Mouse (Mus musculus): Measurements from ENCODE around the gene Slc35f1.

DNA sequence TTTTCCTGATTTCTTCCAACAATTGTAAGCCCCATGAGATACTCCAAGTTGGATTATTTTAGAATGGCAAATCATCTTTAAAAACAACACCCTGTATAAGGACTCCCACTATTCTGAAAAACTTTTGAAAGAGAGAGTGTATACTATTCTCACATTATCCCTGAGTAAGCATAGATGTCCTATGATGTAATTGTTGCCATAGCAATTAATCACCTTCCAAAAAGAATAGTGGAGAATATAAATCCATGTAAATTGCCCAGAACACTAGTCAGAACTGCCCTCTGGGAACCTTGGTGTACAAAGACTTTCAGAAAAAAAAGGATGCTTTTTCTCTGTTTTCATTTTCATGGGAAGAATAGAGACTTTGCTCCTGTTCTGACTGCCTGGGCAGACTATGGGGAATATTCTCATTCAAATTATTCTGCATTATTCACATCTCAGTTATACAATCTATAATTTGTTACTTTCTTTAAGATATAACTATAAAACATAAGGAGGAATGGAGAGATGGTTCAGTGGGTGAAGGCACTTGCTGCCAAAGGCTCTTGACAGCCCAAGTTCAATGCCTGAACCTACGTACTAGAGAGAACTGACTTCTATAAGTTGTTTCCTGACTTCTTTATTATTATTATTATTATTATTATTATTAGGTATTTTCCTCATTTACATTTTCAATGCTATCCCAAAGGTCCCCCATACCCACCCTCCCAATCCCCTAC is 28.0 kb downstream of the Slc35f1 start:
- no peak for TF ChIP-seq POLR2A (IDR thresholded peaks at IDR 0.05; ENCODE audit: extremely low read depth, insufficient read depth, low read length)
- no peak for TF ChIP-seq CTCF (IDR thresholded peaks at IDR 0.05; ENCODE audit: extremely low read depth, insufficient read depth, low read length)

All from cortical plate, adult 2 months (tissue).